Mouse (Mus musculus): Measurements from ENCODE around the gene Slc35b4.

Slc35b4 gene

DNA sequence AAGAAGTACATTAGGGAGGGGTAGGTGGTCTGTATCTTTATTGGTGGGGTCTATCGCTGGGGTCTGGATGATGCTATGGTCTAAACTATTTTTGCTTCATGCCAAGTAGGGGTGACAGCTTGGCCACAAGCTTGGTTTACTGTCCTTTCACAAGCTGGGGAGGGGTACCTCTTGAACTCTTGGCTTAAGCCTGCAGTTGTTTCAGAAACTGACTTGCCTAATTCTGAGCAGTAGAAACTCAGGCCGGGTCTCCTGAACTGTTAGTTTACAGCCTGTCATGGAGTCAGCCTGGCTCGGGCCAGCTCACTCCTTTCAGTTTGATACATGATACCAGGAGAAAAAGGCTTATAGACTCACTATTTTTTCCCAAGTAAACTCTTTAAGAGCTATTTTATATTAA lies 38.5 kb downstream of the Slc35b4 start:
- DNase-seq (ENCODE audit: extremely low read depth, low read depth) = no peak

DNA sequence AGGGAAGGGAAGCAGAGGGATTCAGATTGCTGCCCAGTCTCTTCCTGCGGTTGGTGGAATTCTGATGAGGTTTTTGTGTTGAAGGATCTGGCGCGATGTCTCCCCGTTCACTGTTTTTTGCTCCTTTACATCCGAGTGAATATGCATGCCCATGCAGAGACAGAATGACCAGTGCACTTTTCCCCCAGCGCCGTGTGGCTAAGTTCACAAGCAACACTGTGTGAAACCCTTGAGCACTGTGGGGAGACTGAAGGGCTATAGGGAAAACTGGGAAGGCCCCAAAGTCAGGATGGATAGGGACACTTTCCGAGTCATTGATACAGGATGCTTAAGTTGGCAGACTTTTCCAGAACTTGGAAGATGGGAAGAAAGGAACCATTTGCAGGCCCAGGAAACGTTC lies 44.5 kb downstream of the Slc35b4 start:
- no peak for DNase-seq (ENCODE audit: extremely low read depth, low read depth)

DNA sequence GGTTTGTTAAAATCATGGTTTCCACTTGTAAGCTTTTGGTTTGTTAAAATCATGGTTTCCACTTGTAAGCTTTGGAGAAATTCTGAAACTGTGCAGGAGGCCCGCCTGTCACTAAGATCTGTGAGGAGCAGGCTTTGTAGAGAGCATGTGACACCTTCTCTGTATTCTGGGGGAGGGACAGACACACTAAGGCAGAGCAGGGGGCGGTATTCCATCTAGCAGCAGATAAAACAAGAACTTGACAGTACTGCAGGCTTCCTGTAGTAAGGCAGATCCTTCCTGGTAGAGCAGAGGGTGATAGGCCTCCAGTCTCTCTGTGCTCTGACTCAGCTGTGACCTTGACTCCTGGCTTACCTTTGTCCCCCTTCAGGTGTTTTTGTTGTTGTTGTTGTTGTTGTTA lies 47.6 kb downstream of the Slc35b4 start:
- no peak for DNase-seq (ENCODE audit: extremely low read depth, low read depth)

DNA sequence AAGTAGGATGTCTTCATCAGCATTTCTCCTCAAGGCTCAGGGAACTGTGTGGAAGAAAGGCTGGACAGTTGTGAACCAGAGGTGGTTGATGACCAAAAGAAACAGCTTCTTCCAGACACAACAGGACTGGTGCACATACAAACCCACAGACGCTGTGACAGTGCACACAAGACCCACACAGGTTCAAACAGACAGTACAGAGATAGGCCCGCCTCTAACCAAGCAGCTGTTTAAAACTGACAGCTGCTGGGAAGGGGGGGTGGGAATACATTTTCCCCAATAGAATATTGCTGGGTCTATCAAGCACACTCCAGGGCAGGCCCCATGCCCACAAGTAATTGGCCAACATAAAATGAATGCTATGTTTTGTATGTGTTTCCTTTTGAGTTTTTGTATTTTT lies 52.5 kb downstream of the Slc35b4 start:
- no peak for DNase-seq (ENCODE audit: extremely low read depth, low read depth)

DNA sequence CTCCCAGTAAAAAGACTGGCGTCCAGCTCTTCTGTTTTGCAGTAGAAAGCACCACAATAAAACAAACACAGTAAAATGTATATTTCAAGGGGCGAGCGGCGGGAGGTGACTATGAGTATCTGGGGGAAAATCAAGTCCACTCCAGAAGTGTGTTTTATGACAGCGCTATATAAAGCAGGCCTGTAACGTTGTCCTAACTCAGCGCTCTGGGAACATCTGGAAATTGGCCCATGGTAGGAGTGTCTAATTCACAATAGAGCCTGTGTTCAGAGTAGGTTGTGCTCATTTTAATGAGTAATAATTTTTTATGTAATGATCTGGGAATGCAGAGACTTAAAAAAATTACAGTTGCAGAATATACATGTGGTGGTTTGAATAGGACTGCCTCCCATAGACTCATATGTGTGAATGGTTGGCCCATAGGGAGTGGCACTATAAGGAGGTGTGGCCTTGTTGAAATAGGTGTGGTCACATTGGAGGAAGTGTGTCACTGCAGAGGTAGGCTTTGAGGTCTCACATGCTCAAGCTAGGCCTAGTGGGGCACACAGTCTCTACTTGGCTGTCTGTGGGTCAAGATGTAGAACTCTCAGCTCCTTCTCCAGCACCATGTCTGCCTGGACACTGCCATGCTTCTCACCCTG lies 60.0 kb downstream of the Slc35b4 start:
- no peak for DNase-seq (ENCODE audit: extremely low read depth, low read depth)

DNA sequence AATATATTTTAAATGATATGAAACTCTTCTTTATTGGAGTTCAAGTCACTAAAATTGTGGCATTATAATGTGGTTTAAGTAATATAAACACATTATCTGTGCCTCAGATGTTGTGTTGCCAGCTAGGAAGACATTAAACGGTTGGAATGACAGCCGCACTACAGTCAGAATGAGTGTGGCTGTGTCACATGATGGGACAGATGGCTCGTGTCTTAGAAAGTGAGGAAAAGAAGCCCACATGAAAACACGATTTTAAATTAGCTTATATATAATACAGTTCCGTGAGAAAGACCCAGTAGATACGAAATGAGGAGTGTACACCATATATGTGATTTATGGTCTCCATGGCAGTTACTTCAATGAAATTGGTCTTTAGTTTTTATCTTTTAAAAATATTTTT lies 65.5 kb downstream of the Slc35b4 start:
- DNase-seq (ENCODE audit: extremely low read depth, low read depth) = no peak

DNA sequence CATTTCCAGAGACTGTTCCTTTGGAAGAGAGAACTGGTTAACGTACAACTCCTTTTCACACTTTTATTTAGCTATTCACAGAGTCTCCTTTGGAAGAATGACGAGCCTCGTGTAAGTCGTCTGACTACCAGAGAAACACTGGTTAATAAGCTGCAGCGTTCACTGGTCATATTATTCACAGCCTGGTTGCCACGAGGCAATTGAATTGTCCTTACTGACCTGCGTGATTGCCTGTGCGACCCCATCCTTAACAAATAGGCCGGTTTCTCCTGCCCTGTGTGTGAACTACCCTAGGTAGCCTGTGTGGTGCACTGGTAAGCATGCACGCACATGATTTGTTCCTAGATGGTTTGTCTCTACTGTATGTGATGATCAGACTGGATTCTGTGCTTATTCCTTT lies 66.3 kb downstream of the Slc35b4 start:
- DNase-seq (ENCODE audit: extremely low read depth, low read depth) = no peak

Measured in MEL-GATA-1-ER (cell line).